Mouse (Mus musculus) spleen, adult 2 months (tissue): ENCODE measurements around the gene Gm973. TPM values are rescaled to one million over a fixed set of nuclear protein-coding genes. Genes with fewer than 3 reads are reported as not detected.

Experiments
- DNase-seq, 2 experiments: peaks; one replicate each; pipeline versions ENCODE4 v3.0.0 to v3.0.0-alpha.2; 2012 to 2021; ENCODE audit warnings: low spot score in 2 of 2, low read depth in 1 of 2
- H3K27ac ChIP-seq: fragments of 200-500 bp; 2 replicates; pipeline ENCODE4 v1.5.1; 2012; ENCODE audit warnings: low read length, inconsistent platforms; ENCODE audit not compliant: insufficient read depth
- H3K27me3 ChIP-seq: fragments of 200-500 bp; 2 replicates; pipeline ENCODE4 v1.6.1; 2012; ENCODE audit warnings: mild to moderate bottlenecking, moderate library complexity, low read length, inconsistent platforms; ENCODE audit not compliant: control insufficient read depth, insufficient read depth
- H3K36me3 ChIP-seq: fragments of 200-500 bp; 2 replicates; pipeline ENCODE4 v1.6.1; 2012; ENCODE audit warnings: mild to moderate bottlenecking, low read length, inconsistent platforms; ENCODE audit not compliant: control insufficient read depth, insufficient read depth
- H3K4me1 ChIP-seq: fragments of 200-500 bp; 2 replicates; pipeline ENCODE4 v1.6.1; 2011; ENCODE audit warnings: inconsistent platforms; ENCODE audit not compliant: control insufficient read depth, insufficient read depth, insufficient read length
- H3K4me3 ChIP-seq: fragments of 200-500 bp; 2 replicates; pipeline ENCODE4 v1.5.1; 2011; ENCODE audit warnings: mild to moderate bottlenecking, inconsistent platforms; ENCODE audit not compliant: insufficient read depth, insufficient read length; ENCODE audit errors: extremely low read depth
- CTCF ChIP-seq: fragments of 200-500 bp; IDR thresholded peaks from 2 replicates; pipeline ENCODE4 v1.5.1; 2011; ENCODE audit warnings: mild to moderate bottlenecking, inconsistent platforms; ENCODE audit not compliant: insufficient read depth, insufficient read length, insufficient replicate concordance; ENCODE audit errors: extremely low read depth
- POLR2A ChIP-seq: fragments of 200-500 bp; IDR thresholded peaks from 2 replicates; pipeline ENCODE4 v1.6.1; 2011; ENCODE audit warnings: low read depth, low read length, inconsistent platforms
- WGBS: fragments of 180-500 bp; shearing (Covaris S2); methylation state at CpG from one replicate; pipeline ENCODE4 v1.1.7; 2018; 5-methylcytosine and 5-hydroxymethylcytosine counted together
- polyA plus RNA-seq: library from polyadenylated mRNA; depleted of rRNA; stranded (reverse); fragments of >200 nt; gene quantifications from 2 replicates; pipeline ENCODE4 v1.2.3, GENCODE M21; 2012

Gene Gm973
- polyA plus RNA-seq, 1 experiment = not detected

GRCm38 (mm10) chr1:59527219-59527618, 11.2 kb downstream of the Gm973 start:
- H3K4me3 ChIP-seq = no peak overlapping the region
- TF ChIP-seq CTCF (no peak), POLR2A (no peak)
- no peak for DNase-seq
- H3K36me3 ChIP-seq = no peaks in the 10 kb centered on the region
- H3K27ac ChIP-seq = no peak overlapping the region
- no peaks in the 10 kb centered on the region for H3K27me3 ChIP-seq
- H3K4me1 ChIP-seq = no peaks in the 10 kb centered on the region
- WGBS = 94% methylated on average over 6 of the region's 6 CpGs

GRCm38 (mm10) chr1:59534976-59535810, 19.1 kb downstream of the Gm973 start:
- Histone ChIP-seq H3K4me3 (no peak overlapping the region), H3K27ac (no peak overlapping the region), H3K27me3 (no peaks in the 10 kb centered on the region), H3K4me1 (no peaks in the 10 kb centered on the region), H3K36me3 (no peaks in the 10 kb centered on the region)
- DNase-seq = no peak
- no peak for TF ChIP-seq CTCF
- no peak for TF ChIP-seq POLR2A
- 69% methylated on average over 5 of the region's 5 CpGs for WGBS

- no peak for TF ChIP-seq CTCF
- no peak for DNase-seq
Observed at GRCm38 (mm10) chr1:59538381-59538780, 22.3 kb downstream of the Gm973 start.

GRCm38 (mm10) chr1:59540537-59541148, 24.6 kb downstream of the Gm973 start:
- WGBS = 91% methylated on average over 19 of the region's 19 CpGs

More at GRCm38 (mm10) chr1:59538381-59538780, 22.3 kb downstream of the Gm973 start:
- Histone ChIP-seq H3K27ac (no peak overlapping the region), H3K4me3 (no peak overlapping the region), H3K36me3 (no peaks in the 10 kb centered on the region), H3K27me3 (no peaks in the 10 kb centered on the region), H3K4me1 (no peaks in the 10 kb centered on the region)
- 91% methylated on average over 5 of the region's 5 CpGs for WGBS

GRCm38 (mm10) chr1:59541271-59542020, 25.4 kb downstream of the Gm973 start:
- H3K36me3 ChIP-seq = no peaks in the 10 kb centered on the region
- H3K4me1 ChIP-seq = no peaks in the 10 kb centered on the region
- no peaks in the 10 kb centered on the region for H3K27me3 ChIP-seq
- 92% methylated on average over 16 of the region's 16 CpGs for WGBS
- H3K27ac ChIP-seq = no peak overlapping the region
- DNase-seq = no peak
- TF ChIP-seq POLR2A (no peak), CTCF (no peak)
- no peak overlapping the region for H3K4me3 ChIP-seq

More at GRCm38 (mm10) chr1:59540537-59541148, 24.6 kb downstream of the Gm973 start:
- Histone ChIP-seq H3K36me3 (no peaks in the 10 kb centered on the region), H3K27me3 (no peaks in the 10 kb centered on the region), H3K4me1 (no peaks in the 10 kb centered on the region), H3K27ac (no peak overlapping the region), H3K4me3 (no peak overlapping the region)
- no peak for DNase-seq
- TF ChIP-seq CTCF (no peak), POLR2A (no peak)

- no peak for TF ChIP-seq POLR2A
- TF ChIP-seq CTCF = no peak
- H3K27me3 ChIP-seq = no peaks in the 10 kb centered on the region
- 79% methylated on average over 6 of the region's 6 CpGs for WGBS
Observed at GRCm38 (mm10) chr1:59542231-59542630, 26.2 kb downstream of the Gm973 start.

More at GRCm38 (mm10) chr1:59542231-59542630, 26.2 kb downstream of the Gm973 start:
- DNase-seq = no peak
- no peaks in the 10 kb centered on the region for H3K4me1 ChIP-seq
- no peak overlapping the region for H3K4me3 ChIP-seq
- no peak overlapping the region for H3K27ac ChIP-seq
- H3K36me3 ChIP-seq = no peaks in the 10 kb centered on the region
